Mouse (Mus musculus): ENCODE data around the gene 6430550D23Rik.
A peak's percentile ranks its signal among the peaks of the same experiment; 100 is the strongest.

6430550D23Rik gene

GRCm38 (mm10) chr2:156007888-156008532, at the start of gene 6430550D23Rik, which contains the start of gene Ergic3:
TSS of gene 6430550D23Rik (minus strand) at chr2:156007977.
TSS of gene Ergic3 (plus strand) at chr2:156008045.
- peak; percentile 98 for DNase-seq (ENCODE audit: low read depth, low spot score)

DNA sequence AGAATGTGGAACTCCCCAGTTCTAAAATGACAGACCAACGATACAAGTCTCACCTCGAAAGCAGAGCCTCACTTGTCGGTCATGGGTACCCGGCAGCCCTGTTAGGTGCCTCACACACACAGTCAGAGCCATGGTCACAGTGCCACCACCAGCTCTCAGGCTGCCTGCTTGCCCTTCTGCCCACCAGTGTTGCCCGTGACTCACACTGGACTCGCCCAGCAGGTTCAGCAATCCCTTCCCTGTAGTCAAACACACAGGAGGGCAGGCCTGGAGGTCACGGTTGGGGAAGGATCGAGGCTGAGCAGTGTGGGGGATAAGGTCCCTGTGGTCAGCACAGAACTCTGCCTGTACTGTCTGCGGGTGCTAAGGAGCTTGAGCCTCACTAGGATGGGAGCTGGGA, 45.0 kb upstream of the 6430550D23Rik start, which contains the start of gene Fer1l4:
TSS of gene Fer1l4 (minus strand) at position 132 of the 400 bp plus-strand sequence.
- DNase-seq (ENCODE audit: low read depth, low spot score), result no peak

GRCm38 (mm10) chr2:156047929-156048328, 40.2 kb upstream of the 6430550D23Rik start:
- peak; percentile 43 for DNase-seq (ENCODE audit: low read depth, low spot score)

DNA sequence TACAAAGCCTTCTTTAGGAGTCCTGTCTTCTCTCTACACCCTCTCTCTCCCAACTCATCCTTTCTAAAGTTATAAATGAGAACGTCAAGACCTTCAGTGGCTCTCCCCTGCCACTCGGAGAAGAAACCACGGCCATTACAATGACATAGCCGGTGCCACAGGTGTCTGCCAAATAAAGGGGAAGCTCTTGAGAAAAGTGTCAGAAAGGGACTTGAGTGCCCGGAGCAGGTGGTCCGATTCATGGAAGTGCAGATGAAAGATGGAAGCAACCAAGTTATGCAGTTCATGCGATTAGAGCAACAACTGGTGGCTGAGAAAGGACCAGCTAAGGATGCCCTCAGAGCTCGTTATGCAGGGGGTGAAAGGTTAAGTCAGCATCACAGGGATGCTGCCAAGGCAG, 35.1 kb upstream of the 6430550D23Rik start:
- DNase-seq (ENCODE audit: low read depth, low spot score), result no peak

GRCm38 (mm10) chr2:156039390-156039789, 31.6 kb upstream of the 6430550D23Rik start:
- DNase-seq (ENCODE audit: low read depth, low spot score), result no peak

DNA sequence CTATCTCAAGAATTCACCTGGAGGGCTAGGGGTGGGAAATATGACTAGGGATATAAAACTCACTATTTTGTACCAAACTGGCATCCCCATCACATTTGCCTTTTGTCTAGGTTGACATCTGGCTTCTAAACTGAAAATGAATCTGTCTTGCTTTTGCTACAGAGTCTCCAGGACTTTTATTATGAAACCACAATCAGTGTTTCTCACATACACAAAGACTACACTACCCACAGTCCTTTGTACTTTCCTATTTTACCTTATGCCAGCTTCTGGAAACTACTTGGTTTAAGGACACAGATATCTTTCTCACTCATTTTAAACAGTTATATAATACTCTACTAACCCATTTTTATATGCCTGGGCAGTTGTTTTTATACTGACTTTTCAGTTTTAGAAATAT, 17.7 kb upstream of the 6430550D23Rik start:
- no peak for DNase-seq (ENCODE audit: low read depth, low spot score)

DNA sequence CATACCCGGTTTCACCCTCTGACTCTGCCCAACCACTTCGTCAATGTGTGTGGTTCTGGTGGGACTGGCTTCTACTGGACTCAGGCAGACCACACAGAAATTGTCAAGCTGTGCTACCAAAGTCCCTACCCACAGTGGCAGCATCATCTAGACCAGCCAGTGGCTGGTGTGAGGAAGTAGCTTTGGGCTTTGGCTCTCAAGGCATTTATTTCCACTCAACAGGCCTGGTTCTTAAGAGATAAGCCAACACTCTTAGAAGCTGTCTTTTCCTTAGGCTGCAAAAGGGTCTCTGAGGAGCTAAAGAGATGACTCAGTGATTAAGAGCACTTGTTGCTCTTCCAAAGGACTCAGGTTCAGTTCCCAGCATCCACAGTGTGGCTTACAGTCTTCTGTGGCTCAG, 14.0 kb upstream of the 6430550D23Rik start:
- no peak for DNase-seq (ENCODE audit: low read depth, low spot score)

- no peak for DNase-seq (ENCODE audit: low read depth, low spot score)
These were observed 13.4 kb upstream of the 6430550D23Rik start for GRCm38 (mm10) chr2:156021219-156021618.

DNA sequence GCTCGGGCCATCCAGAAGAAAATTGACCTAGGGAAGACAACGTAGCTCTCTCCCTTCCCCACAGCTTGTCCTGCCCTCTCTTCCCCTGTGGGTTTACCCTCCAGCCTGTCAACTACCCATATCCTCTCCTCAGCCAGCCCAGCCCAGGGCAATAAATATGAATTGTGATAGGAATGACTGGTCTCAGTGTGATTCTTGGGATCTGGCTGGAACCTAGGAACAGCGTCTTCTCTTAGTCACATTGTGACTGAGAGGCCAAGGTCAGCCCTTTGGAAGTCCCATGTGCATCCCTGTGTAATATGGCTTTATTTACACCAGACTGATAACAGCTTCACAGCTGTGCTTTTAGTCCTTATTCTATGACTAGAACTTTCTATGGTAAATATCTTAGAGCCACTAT, 10.3 kb upstream of the 6430550D23Rik start:
- no peak for DNase-seq (ENCODE audit: low read depth, low spot score)

GRCm38 (mm10) chr2:156005393-156005792, 2.4 kb downstream of the 6430550D23Rik start:
- peak; percentile 28 for DNase-seq (ENCODE audit: low read depth, low spot score)

- DNase-seq (ENCODE audit: low read depth, low spot score), result no peak
These were observed 15.9 kb downstream of the 6430550D23Rik start for GRCm38 (mm10) chr2:155991863-155992321.

- DNase-seq (ENCODE audit: low read depth, low spot score), result no peak
These were observed 16.6 kb downstream of the 6430550D23Rik start for GRCm38 (mm10) chr2:155991151-155991550.

- no peak for DNase-seq (ENCODE audit: low read depth, low spot score)
These were observed 18.7 kb downstream of the 6430550D23Rik start for GRCm38 (mm10) chr2:155989085-155989484.

GRCm38 (mm10) chr2:155987131-155987530, 20.6 kb downstream of the 6430550D23Rik start:
- DNase-seq (ENCODE audit: low read depth, low spot score), result no peak

- DNase-seq (ENCODE audit: low read depth, low spot score), result no peak
These were observed 22.0 kb downstream of the 6430550D23Rik start for GRCm38 (mm10) chr2:155985776-155986175.

GRCm38 (mm10) chr2:155979328-155979991, 28.3 kb downstream of the 6430550D23Rik start:
- DNase-seq (ENCODE audit: low read depth, low spot score), result peak; percentile 84

DNA sequence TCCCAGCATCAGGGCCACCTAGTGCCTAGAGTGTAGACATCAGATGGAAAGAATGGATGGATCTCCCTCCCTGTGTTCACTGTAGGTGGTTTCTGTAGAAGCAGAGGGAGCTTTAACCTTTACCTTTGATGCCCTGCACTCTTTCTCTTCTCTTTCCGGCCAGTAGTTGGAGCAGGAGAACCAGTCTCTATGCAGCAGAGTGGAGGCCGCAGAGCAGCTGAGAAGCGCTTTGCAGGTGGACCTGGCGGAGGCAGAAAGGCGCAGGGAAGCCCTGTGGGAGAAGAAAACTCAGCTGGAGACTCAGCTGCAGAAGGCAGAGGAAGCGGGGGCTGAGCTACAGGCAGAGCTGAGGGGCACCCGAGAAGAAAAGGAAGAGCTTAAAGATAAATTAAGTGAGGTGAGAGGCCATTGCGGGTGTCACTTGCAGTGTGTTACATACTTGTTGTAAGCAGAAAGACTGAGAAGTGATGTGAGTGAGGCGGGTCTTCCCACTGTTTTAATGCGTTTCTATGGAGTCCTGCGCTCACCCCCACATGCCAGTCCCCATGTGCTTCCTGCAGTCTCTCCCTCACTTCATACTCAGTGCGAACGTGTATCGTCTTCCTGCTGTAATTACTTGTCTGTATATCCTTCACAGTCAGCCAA, 33.6 kb downstream of the 6430550D23Rik start:
- no peak for DNase-seq (ENCODE audit: low read depth, low spot score)

DNA sequence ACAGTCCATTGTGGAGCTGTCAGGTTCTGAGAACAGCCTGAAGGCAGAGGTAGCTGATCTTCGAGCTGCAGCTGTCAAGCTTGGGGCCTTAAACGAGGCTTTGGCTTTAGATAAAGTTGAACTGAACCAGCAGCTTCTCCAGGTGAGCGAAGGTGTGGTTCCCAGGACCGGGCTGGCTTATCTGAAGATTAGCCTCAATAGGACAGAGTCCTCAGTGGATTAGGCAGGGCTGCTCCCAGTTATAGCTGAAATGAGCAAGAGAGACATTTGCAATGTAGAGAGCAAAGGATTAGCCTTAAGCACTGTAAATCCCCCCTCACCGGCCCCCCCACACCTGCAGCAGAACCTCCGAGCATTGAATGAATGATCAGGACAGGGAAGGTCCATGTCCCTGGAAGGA, 34.4 kb downstream of the 6430550D23Rik start:
- DNase-seq (ENCODE audit: low read depth, low spot score), result no peak

- no peak for DNase-seq (ENCODE audit: low read depth, low spot score)
These were observed 44.8 kb downstream of the 6430550D23Rik start for GRCm38 (mm10) chr2:155962991-155963390.

- no peak for DNase-seq (ENCODE audit: low read depth, low spot score)
These were observed 45.9 kb downstream of the 6430550D23Rik start for GRCm38 (mm10) chr2:155961862-155962261.

- no peak for DNase-seq (ENCODE audit: low read depth, low spot score)
These were observed 47.8 kb downstream of the 6430550D23Rik start for GRCm38 (mm10) chr2:155959981-155960380.

All from CD4-positive helper T cell, adult 2 months (primary cell).